Mouse (Mus musculus) ES-Bruce4 (cell line): ENCODE results near the gene Pdgfb. TPM values are rescaled to one million over a fixed set of nuclear protein-coding genes. Genes with fewer than 3 reads are reported as not detected.
A peak's percentile ranks its signal among the peaks of the same experiment; 100 is the strongest.

Experiments
- H3K27ac ChIP-seq: 2 replicates; pipeline ENCODE4 v1.5.1; 2012; ENCODE audit warnings: low read length, inconsistent platforms; ENCODE audit not compliant: insufficient read depth
- H3K27me3 ChIP-seq: 2 replicates; pipeline ENCODE4 v1.6.1; 2012; ENCODE audit warnings: mild to moderate bottlenecking, low read length, inconsistent platforms; ENCODE audit not compliant: control insufficient read depth, poor library complexity, insufficient read depth, severe bottlenecking
- H3K36me3 ChIP-seq: 2 replicates; pipeline ENCODE4 v1.6.1; 2012; ENCODE audit warnings: inconsistent platforms, mild to moderate bottlenecking, low read length, moderate library complexity; ENCODE audit not compliant: control insufficient read depth, poor library complexity, insufficient read depth, severe bottlenecking
- H3K4me1 ChIP-seq: one replicate; pipeline ENCODE4 v1.8.1; 2011; ENCODE audit warnings: low read length; ENCODE audit not compliant: control insufficient read depth, insufficient read depth
- H3K4me3 ChIP-seq: 2 replicates; pipeline ENCODE4 v1.5.1; 2011; ENCODE audit warnings: low read depth, mild to moderate bottlenecking, low read length
- H3K9ac ChIP-seq: 2 replicates; pipeline ENCODE4 v1.6.1; 2012; ENCODE audit warnings: low read depth, mild to moderate bottlenecking, inconsistent platforms; ENCODE audit not compliant: poor library complexity, severe bottlenecking
- H3K9me3 ChIP-seq: replicated peaks from 2 replicates; pipeline ENCODE4 v1.6.1; 2012; ENCODE audit warnings: mild to moderate bottlenecking, low read length, inconsistent platforms; ENCODE audit not compliant: control insufficient read depth, poor library complexity, insufficient read depth, severe bottlenecking
- CTCF ChIP-seq: IDR thresholded peaks from one replicate; pipeline ENCODE4 v1.8.1; 2011; ENCODE audit warnings: low read depth, low read length
- EP300 ChIP-seq: IDR thresholded peaks from 2 replicates; pipeline ENCODE4 v1.6.1; 2011; ENCODE audit warnings: low read depth, low read length; ENCODE audit not compliant: insufficient read depth
- POLR2A ChIP-seq: IDR thresholded peaks from one replicate; pipeline ENCODE4 v1.8.1; 2011; ENCODE audit warnings: low read length; ENCODE audit not compliant: insufficient read depth
- polyA plus RNA-seq: library from polyadenylated mRNA; stranded (reverse); fragments of >200 nt; gene quantifications from 2 replicates; pipeline ENCODE4 v1.2.4, GENCODE M21; 2011; ENCODE audit warnings: low read depth; ENCODE audit not compliant: missing spikeins, insufficient read depth, insufficient read length

The Pdgfb gene
- polyA plus RNA-seq, 1 experiment, result 17.1 TPM

- H3K9me3 ChIP-seq, result 0 out of 2 replicates have a peak, but pooled peaks cover 3% of the 10 kb centered on the region
- H3K27ac ChIP-seq, result no peak overlapping the region
- no peaks in the 10 kb centered on the region for H3K4me1 ChIP-seq
- no peak overlapping the region for H3K4me3 ChIP-seq
- H3K27me3 ChIP-seq, result no peaks in the 10 kb centered on the region
- no peak overlapping the region for H3K9ac ChIP-seq
- no peak for TF ChIP-seq POLR2A
- no peak for TF ChIP-seq CTCF
- TF ChIP-seq EP300, result no peak
- H3K36me3 ChIP-seq, result no peaks in the 10 kb centered on the region
These were observed 22.7 kb upstream of the Pdgfb start for GRCm38 (mm10) chr15:80037255-80038109.

- Histone ChIP-seq H3K27me3 (no peaks in the 10 kb centered on the region), H3K9me3 (peaks cover 3% of the 10 kb centered on the region; the same call in 1 of the 2 replicates), H3K27ac (no peak overlapping the region), H3K4me3 (no peak overlapping the region), H3K36me3 (no peaks in the 10 kb centered on the region), H3K9ac (no peak overlapping the region), H3K4me1 (no peaks in the 10 kb centered on the region)
- TF ChIP-seq POLR2A (no peak), CTCF (no peak), EP300 (no peak)
These were observed 20.6 kb upstream of the Pdgfb start for GRCm38 (mm10) chr15:80035341-80035885.

GRCm38 (mm10) chr15:80034913-80035312 is 20.1 kb upstream of the Pdgfb start:
- no peak overlapping the region for H3K4me3 ChIP-seq
- H3K9ac ChIP-seq, result no peak overlapping the region
- TF ChIP-seq CTCF (no peak), POLR2A (no peak), EP300 (no peak)
- no peaks in the 10 kb centered on the region for H3K4me1 ChIP-seq
- no peak overlapping the region for H3K27ac ChIP-seq
- peaks cover 3% of the 10 kb centered on the region; the same call in 1 of the 2 replicates for H3K9me3 ChIP-seq
- no peaks in the 10 kb centered on the region for H3K27me3 ChIP-seq
- H3K36me3 ChIP-seq, result no peaks in the 10 kb centered on the region

- Histone ChIP-seq H3K9me3 (peaks cover 3% of the 10 kb centered on the region; the same call in 1 of the 2 replicates), H3K4me3 (no peak overlapping the region), H3K27ac (no peak overlapping the region), H3K36me3 (no peaks in the 10 kb centered on the region), H3K9ac (no peak overlapping the region), H3K27me3 (no peaks in the 10 kb centered on the region), H3K4me1 (no peaks in the 10 kb centered on the region)
- TF ChIP-seq POLR2A (no peak), CTCF (no peak), EP300 (no peak)
These were observed 19.6 kb upstream of the Pdgfb start for GRCm38 (mm10) chr15:80034366-80034765.

- Histone ChIP-seq H3K27me3 (no peaks in the 10 kb centered on the region), H3K27ac (no peak overlapping the region), H3K36me3 (no peaks in the 10 kb centered on the region), H3K4me1 (no peaks in the 10 kb centered on the region), H3K4me3 (no peak overlapping the region), H3K9me3 (no peaks in the 10 kb centered on the region; the same call in 1 of the 2 replicates), H3K9ac (no peak overlapping the region)
- peak; percentile 58 for TF ChIP-seq CTCF
- no peak for TF ChIP-seq POLR2A
- TF ChIP-seq EP300, result no peak
These were observed 16.4 kb upstream of the Pdgfb start for GRCm38 (mm10) chr15:80031133-80031532.

GRCm38 (mm10) chr15:80030399-80030798 is 15.6 kb upstream of the Pdgfb start:
- H3K27me3 ChIP-seq, result no peaks in the 10 kb centered on the region

More at GRCm38 (mm10) chr15:80030399-80030798, 15.6 kb upstream of the Pdgfb start:
- H3K9ac ChIP-seq, result no peak overlapping the region
- H3K27ac ChIP-seq, result no peak overlapping the region
- H3K4me3 ChIP-seq, result no peak overlapping the region
- H3K4me1 ChIP-seq, result no peaks in the 10 kb centered on the region
- TF ChIP-seq POLR2A (no peak), CTCF (no peak), EP300 (no peak)
- no peaks in the 10 kb centered on the region for H3K36me3 ChIP-seq
- no peaks in the 10 kb centered on the region; the same call in 1 of the 2 replicates for H3K9me3 ChIP-seq
